Mouse (Mus musculus): ENCODE results near the gene Zdhhc21. TPM values are rescaled to one million over a fixed set of nuclear protein-coding genes. Genes with fewer than 3 reads are reported as not detected.

Gene Zdhhc21
- total RNA-seq, 1 experiment from 2014 or later = 21.8 TPM

DNA sequence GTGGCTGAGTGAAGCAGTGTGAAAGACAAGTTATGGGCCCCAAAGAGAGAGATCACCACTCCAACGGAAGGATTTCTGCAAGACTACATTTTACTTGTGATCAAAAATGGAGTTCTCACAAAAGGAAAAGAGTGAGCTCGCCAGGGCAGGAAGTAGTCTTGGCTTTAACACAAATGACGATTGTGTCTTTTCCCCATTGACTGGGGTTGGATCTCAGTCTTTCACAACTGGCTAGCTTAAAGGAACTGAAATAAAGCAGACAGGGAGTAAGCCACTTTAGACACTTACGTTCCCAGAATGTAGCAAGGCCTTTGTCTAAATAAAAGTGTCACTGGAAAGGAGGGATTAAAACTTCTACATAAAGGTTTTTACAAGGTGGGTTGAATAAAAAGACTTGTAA is 7.4 kb upstream of the Zdhhc21 start:
- no peak; the same call in 1 of the 2 replicates for ATAC-seq (replicated peaks; ENCODE audit: low read depth, poor library complexity, severe bottlenecking)

DNA sequence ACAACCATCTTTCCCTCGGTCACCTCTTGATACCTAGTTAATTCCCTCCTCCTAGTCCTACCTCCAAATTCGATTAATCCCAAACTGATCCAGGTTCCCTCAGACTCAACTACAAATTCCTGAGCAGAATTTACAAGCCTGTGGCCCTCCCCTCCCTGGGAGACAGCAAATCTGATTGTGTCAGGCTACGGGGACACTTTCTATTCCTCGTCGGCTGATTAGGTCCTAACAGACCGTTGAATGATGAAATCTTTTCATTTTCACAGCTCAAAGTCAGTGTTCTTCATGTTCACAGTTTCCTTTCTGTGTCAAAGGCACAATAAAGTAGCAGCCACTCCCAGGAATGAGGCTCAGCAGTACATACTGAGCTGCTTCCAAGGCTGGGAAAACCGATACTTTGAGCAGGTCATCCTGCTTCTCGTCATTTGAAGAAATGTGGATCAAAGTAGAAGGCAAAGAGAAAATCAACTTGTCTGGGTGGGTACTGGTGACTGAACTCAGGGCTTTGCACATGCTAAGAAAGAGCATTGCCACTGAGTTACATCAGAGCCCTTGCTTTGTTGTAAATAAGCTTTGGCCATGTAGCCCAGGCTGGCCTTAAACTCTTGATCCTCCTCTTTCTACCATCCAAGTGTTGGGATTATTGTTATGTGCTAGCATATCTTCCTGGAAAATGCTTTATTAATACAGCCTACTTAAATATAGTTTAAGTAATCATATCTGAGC is 5.4 kb upstream of the Zdhhc21 start:
- ATAC-seq (replicated peaks; ENCODE audit: low read depth, poor library complexity, severe bottlenecking) = 0 out of 2 replicates have a peak, but pooled peaks have one; percentile 22

DNA sequence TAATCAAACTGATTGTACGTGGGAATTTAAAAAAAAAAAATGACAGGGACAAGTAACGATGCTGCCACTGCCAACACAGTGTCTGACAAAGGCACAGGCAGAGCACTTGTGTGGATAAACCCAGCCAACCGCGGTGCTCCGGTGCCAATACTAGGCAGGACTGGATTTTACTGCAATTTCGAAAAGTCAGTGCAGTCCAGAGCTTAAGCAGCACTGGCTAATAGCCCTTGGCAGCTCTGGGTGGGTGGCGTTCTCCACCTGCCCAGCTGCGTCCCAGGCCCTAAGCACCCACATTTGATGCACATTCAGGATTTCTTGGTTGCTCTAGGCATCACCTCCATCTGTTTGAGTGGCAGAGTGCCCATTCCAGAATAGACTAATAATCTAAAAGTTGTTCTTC is 3.6 kb upstream of the Zdhhc21 start:
- no peak for ATAC-seq (replicated peaks; ENCODE audit: low read depth, poor library complexity, severe bottlenecking)

DNA sequence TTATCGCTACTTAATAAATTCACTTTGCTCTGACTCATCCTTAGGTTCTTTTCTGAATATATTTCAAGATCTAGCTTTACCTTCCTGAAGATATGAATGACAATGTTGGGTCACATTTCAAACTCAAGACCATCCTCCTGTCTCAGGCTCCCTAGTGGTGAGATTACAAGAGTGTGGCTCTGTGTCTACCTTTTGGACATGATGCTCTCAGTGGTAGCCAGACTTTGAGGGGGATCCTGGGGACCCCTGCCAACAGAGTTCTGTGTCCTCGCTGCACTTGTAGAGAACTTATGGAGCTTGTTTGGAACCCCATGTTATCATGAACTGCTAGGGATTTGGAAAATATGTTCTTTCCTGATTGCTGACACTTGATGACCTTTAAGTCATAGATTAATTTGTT is 1.7 kb upstream of the Zdhhc21 start:
- no peak for ATAC-seq (replicated peaks; ENCODE audit: low read depth, poor library complexity, severe bottlenecking)

DNA sequence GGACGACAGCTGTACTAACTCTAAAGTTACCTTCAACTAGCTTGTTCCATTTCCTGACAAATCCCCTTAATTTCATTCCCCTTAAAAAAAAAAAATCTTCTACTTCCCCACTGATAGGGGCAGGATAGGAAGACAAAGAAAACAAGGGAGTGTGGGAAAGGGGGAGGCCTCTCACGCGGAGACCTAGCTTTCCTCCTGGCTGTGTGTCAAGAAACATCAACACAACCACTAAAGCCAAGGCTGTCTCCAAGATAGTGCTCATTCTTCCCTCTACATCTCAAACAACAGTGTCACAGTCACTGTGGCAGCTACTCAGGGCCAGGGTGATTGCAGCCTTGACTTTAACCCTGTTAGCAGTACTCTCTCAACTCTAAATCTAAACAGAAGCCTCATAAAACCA is 808 bp upstream of the Zdhhc21 start:
- no peak for ATAC-seq (replicated peaks; ENCODE audit: low read depth, poor library complexity, severe bottlenecking)

DNA sequence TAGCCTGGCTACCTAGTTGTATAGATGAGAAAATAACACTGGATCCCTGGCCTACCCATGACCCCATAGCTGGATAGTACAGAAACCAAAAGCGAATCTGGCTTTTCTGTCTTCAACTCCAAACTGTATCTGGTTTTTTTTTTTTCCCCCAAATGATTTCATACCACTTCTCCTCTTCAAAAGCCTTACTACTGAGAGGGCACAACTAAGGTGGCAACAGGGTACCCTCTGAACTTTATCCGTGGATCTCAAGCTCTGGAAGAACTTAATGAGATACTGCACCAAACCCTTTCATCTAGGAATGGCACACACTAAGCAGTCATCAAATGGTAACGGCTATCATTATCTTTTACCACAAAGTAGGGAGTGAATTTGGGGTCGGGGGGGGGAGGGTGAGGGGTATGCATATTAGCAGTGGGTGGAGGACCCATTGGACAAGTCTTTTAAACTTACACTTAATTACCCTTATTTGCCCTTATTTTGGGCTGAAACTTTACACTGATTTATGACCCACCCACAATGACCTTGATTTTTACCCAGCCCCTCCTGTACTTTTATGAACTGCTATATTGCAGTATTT is 1.2 kb downstream of the Zdhhc21 start:
- ATAC-seq (replicated peaks; ENCODE audit: low read depth, poor library complexity, severe bottlenecking) = 0 out of 2 replicates have a peak, but pooled peaks have one; percentile 13

DNA sequence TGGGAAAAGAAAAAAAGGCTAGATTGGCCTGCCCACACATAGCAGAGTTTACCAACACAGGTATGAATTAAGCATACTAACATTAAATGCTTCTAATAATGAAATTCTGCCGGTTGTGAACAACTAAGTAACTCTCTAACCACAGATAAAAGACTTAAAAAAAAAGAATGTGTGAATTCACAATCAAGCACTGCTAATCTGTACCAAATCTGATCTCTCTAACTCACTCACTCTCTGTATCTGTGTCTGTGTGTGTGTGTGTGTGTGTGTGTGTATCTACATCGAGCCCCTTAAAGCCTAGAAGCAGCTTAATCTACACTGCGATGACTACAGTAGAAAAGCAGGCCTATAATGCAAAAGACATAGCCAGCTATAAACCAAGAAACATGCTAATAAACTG is 2.8 kb downstream of the Zdhhc21 start:
- ATAC-seq (replicated peaks; ENCODE audit: low read depth, poor library complexity, severe bottlenecking) = no peak

DNA sequence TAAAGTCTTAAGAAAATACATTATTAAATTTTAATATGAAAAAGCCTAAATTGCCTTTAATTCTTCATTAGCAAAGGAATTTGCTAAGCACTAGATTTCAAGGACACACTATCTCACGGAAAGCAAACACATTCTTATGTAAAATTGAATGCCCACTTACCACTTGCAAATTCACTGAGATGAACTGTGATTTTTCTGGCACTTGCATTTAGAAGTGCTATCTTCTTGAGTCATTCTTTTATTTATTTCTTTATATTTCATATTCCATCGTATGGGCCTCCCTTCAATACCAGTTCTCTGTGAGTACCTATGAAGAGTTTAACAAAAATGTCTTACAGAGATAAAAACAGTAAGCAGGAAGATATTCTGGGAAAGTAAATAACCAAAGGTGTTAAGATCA is 5.9 kb downstream of the Zdhhc21 start:
- ATAC-seq (replicated peaks; ENCODE audit: low read depth, poor library complexity, severe bottlenecking) = no peak

DNA sequence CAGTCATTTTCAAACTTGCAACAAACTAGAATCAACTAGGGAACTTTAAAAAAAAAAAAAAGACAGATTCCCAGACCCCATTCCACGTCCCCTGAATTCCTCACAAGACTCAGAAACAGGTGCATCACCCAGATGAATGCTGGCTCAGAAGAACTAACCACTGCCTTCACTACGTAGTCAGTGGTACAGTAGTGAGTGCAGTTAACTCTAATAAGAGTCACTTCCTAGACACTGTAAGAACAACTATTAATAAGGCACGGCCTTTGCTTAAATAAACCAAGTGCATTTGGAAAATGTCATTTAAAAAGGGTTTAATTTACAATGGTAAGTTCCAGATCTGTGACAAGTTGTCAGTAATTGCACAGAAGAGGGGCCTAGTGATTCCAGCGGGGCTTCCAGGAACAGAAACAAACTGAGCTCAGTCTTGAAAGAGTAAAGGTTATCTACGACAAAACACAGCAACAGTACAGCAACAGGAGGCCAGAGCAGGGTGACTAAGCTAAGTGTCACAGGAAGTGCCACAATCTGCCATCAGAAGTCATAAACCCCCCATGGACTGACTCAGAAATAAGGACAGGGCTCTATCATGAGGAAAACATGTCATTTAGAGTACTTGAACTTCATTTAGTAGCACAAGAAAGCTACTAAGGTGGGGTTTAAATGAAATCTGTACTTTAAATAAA is 11.1 kb downstream of the Zdhhc21 start:
- peak; percentile 95 for ATAC-seq (replicated peaks; ENCODE audit: low read depth, poor library complexity, severe bottlenecking)

DNA sequence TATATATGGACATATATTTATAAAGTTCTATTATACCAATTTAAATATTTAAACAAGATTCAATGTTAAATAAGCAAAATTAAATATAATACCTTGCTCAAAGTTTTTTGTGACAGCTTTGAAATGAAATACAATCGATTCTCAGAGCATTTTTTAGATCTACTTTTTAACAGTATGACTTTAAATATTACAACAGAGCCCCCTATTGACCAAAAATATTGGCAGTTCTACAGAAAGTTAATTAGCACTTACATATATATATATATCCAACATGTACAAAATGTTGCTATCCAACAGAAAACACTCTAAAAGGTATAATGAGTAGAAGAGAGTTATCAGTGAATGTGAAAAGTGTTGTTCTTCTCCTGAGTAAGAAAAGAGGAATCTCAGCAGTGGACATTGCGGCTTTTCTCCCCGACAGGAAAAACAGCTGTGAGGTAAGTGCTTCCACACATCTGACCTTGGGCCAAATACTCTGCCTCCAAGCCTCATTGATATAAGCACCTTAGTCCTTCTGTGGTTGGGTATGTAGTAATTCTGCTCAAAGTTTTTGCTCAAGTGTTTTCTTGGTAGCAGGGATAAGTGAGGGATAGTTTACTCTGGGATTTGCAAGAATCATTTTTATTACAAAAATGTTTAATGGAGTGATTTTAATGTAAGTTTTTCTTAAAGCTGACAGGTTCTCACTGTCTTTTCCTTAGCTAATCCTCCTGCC is 22.1 kb downstream of the Zdhhc21 start:
- ATAC-seq (replicated peaks; ENCODE audit: low read depth, poor library complexity, severe bottlenecking) = no peak

DNA sequence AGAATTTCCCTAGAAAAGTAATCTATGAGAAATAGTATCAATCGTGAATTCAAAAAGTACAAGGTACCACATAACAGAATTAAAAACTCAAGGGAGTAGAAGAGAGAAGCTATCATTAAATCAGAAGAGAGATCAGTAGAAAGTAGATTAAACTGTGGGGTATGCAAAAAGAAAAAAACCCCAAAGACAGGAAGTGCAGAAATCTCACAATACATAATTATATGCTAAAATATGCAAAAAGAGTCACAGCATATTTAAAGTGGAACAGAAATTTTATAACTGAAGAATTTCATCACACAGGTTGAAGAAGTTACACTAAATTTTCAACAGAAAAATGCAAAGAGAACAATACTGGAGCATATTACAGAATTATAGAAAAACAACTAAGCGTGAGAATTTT is 28.6 kb downstream of the Zdhhc21 start:
- ATAC-seq (replicated peaks; ENCODE audit: low read depth, poor library complexity, severe bottlenecking) = no peak

DNA sequence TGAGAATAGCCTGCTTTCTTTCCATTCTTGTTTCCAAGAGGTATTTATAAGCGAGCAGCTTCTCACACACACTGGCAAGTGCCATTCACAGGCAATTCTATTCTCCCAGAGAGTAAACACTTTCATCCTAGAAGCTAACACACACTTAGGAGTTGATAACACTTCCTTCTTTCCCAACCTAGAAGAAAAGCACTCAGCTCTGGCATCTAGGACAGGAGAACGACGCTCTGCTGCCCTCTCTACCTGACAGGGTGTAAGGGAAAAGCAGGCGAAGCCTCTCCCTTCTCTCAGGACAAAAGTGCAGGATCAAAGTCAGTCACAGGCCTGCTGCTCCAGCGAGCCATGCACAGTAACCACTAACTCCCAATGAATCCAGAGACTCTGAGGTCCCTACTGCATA is 30.3 kb downstream of the Zdhhc21 start:
- no peak for ATAC-seq (replicated peaks; ENCODE audit: low read depth, poor library complexity, severe bottlenecking)

DNA sequence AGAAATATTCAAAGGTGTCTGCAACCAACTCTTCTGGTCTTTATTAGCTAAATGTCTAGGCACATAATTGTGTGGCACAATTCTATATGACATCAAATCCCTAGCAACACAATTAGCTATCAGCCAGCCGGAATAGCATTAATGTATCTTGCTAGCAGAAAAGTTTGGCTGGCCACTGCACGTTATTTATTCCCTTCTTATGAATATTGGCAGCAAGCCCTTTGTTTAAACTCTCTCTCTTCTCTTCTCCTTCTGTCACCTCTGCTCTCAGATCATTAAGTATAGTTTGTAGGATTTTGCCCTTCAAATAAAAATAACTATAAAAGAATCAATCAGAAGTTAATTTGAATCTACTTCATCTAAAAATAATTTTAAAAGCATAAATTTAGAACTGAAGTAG is 32.8 kb downstream of the Zdhhc21 start:
- ATAC-seq (replicated peaks; ENCODE audit: low read depth, poor library complexity, severe bottlenecking) = no peak

DNA sequence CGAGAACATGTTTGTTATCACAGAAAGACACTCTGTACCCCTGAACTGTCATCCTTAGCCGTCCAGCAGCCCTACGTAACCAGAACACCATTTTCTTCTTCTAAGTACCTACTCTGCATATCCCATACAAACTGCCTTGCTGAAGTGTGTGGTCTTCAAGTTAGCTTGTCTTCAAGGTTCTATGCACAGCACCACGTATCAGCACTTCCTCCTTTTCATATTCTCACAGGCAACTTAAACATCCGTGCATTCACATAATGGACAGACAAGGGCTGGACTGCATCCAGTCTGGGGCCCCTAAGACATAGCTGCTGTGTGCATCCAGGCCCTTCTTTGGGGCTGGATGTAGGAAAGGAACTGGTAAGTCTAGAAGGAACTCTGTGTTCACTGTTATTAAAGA is 41.9 kb downstream of the Zdhhc21 start:
- 0 out of 2 replicates have a peak, but pooled peaks have one; percentile 15 for ATAC-seq (replicated peaks; ENCODE audit: low read depth, poor library complexity, severe bottlenecking)

DNA sequence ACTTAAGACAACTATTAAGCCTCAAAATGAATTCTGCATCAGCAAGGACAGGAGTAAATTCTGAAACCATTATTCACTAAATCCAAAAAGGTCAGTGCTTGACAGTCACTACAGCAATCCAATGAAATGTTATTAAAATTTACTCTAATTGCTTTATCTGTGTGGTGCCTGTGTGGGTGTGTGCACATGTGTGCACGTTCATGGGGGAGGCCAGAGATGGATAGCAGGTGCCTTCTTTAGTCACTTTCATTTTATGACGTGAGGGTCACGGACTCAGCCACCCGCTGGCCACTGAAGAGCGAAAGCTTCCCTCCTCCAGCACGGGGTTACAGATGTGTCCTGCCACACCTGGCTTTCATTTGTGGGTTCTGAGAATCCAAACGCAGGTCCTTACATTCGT is 43.4 kb downstream of the Zdhhc21 start:
- 0 out of 2 replicates have a peak, but pooled peaks have one; percentile 36 for ATAC-seq (replicated peaks; ENCODE audit: low read depth, poor library complexity, severe bottlenecking)

DNA sequence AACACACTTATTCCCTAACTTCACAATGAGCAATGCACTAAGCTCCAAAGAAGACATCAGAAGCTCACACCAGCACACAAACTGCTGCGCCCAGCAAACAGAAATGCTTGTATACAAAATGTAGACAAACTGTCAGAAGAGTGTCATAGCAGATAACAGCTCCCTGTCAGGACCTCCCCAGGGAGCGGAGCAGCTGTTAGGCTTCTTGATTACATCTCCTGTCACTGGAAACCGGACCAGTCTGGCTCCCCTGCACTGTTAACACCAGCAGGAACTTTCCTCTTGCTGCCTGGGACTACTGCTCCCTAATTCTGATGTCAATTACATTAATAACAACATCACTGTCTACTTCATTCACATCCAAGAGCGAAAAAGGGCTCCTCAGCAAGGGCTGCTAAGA is 44.5 kb downstream of the Zdhhc21 start:
- peak; percentile 71 for ATAC-seq (replicated peaks; ENCODE audit: low read depth, poor library complexity, severe bottlenecking)

DNA sequence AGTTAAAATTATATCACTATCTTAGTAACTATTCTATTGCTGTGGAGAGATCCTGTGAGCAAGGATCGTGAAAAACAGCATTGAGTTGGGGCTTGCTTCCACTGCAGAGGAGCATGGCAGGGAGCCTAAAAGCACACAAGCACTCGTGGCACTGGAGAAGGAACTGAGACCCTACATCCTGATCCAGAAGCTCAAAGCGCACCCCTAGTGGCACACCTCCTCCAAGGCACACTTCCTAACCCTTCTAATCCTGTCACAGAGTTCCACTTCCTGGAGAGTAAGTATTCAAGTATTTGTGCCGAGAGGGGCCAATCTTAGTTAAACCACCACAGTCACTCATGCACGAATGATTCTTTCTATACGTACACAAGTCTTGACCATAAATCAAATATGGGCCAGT is 46.4 kb downstream of the Zdhhc21 start:
- ATAC-seq (replicated peaks; ENCODE audit: low read depth, poor library complexity, severe bottlenecking) = peak; percentile 39; the same call in 1 of the 2 replicates

DNA sequence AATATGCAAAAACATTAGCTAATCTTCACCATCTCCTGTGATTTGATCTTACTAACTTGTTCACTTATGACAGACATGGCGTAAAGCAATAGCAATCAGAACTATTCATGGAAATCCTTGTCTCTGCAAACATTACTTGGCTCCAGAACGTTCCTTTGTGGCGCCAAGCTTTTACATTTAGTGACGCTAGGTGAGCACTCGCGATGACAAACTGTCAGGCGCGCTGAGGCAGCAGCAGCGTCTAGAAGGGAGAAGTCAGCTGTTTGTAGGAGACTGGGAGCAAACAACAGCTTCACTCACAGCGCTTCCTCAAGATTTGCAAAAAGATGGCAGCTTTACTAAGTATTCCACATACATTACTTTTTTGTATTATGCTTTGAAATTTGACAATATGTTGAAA is 51.9 kb downstream of the Zdhhc21 start:
- ATAC-seq (replicated peaks; ENCODE audit: low read depth, poor library complexity, severe bottlenecking) = no peak

DNA sequence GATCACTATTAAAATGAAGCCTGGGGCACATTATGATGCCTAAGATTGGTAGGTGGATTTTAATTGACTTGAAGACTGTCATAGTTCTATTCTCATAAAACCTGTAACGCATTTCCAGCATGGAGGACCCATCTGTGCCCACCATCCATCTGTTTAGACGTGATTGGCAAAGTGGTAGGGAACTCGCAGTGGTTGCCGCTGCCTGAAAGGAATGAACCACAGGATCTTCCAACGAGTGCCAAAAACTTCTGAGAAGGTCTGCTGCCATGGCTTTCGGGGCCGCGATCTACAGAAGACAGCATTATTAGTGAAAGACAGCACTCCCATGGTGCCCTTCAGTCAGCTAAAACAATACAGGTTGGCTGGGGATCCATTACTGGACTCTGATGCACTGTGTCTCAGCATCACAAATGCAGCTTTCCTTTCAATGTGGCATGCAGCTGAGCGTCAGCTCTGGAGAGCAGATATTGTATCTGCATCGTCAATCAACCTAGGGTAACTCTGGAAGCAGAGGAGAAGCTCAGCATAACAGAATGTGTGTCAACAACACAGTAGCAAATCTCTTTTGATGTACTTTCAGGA is 53.5 kb downstream of the Zdhhc21 start:
- ATAC-seq (replicated peaks; ENCODE audit: low read depth, poor library complexity, severe bottlenecking) = no peak

DNA sequence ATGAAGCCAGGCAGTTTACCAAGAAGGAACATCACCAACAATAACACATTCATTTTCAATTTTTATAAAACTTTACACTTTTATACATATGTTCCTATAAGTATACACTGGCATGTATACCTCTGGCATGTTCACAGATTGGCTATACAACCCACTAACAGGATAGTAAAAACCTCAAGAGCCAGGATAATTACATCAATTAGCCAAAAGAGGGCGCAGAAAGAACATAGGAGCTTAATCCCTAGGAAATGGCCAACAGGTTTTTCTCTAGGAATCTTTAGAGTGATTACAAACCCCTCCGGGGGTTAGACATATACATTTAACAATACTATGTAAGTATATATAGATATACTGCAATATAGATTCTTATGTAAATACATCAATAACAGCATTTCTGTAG is 55.7 kb downstream of the Zdhhc21 start:
- no peak for ATAC-seq (replicated peaks; ENCODE audit: low read depth, poor library complexity, severe bottlenecking)
